Mouse (Mus musculus) heart, adult 8-10 months (tissue): ENCODE results near the gene Sec14l1. TPM values are rescaled to one million over a fixed set of nuclear protein-coding genes. Genes with fewer than 3 reads are reported as not detected.

Experiments used
- DNase-seq: peaks from one replicate; pipeline ENCODE4 v3.0.0; 2022; ENCODE audit warnings: low spot score
- total RNA-seq, 4 experiments: library from RNA; stranded (reverse); gene quantifications; 2 replicates each; pipeline ENCODE4 v1.2.4; 2022

Gene Sec14l1
- total RNA-seq, 4 experiments from 2014 or later = 61.1 to 74.3 (median 69.2) TPM

- DNase-seq = no peak
Measured at GRCm38 (mm10) chr11:117153553-117153952, 38.6 kb downstream of the Sec14l1 start.

GRCm38 (mm10) chr11:117154088-117154815, 39.3 kb downstream of the Sec14l1 start:
- no peak for DNase-seq

GRCm38 (mm10) chr11:117156725-117157124, 41.8 kb downstream of the Sec14l1 start:
- no peak for DNase-seq

GRCm38 (mm10) chr11:117158343-117158742, 43.4 kb downstream of the Sec14l1 start:
- DNase-seq = no peak

DNA sequence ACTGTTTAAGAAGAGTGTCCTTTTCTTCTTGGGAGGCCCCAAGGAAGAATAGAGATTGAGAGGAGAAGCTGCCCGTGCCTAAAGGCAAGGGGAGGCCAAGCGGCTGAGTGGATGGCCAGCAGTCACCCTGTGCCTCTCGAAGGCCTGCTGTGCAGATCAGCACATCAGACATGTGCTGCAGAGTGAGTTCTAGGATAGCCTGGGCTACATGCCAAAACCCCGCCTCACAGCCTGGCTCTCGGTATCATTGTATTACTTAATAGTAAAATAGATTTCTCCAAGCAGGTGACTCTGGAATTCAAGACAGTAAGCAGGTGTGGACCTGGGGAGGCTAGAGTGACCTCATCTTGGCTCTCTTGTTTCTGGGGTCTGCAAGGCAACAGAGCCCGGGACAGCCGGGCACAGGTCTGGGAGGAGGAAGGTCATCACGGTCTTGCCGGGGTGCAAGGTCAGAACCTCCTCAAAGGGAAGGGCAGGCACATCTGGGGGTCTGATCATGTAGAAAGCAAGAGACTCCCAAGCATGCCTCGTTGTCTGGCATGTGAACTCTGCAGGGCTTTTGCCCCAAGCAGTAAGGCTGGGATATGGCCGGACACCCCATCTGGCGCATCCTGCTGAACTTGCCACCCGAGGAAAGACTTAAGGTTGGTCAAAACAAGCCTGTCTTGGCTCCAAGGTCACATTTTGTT, 44.4 kb downstream of the Sec14l1 start:
- no peak for DNase-seq

- no peak for DNase-seq
Measured at GRCm38 (mm10) chr11:117159946-117160307, 45.0 kb downstream of the Sec14l1 start.

GRCm38 (mm10) chr11:117160791-117161190, 45.8 kb downstream of the Sec14l1 start:
- no peak for DNase-seq

DNA sequence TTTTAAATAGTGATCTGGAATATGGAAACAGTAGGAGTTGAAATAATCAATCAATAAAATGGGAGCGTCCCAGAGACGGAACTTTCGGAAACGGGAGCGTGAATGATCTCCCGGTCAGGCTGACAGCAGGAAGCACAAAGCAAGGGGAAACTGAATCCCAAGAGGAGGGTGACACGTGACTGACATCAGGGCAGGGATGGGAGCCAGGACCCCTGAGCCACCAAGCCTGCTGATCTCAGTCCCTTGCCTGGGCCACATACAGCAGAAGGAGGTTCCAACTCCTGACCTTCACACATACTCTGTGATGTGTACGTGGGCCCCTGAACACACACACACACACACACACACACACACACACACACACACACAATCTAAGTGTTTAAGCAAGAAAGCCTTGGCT, 46.6 kb downstream of the Sec14l1 start:
- DNase-seq = no peak

- DNase-seq = no peak
Measured at GRCm38 (mm10) chr11:117163098-117163497, 48.1 kb downstream of the Sec14l1 start.

GRCm38 (mm10) chr11:117163771-117164170, 48.8 kb downstream of the Sec14l1 start:
- DNase-seq = no peak

- DNase-seq = no peak
Measured at GRCm38 (mm10) chr11:117168278-117169087, 53.5 kb downstream of the Sec14l1 start.

DNA sequence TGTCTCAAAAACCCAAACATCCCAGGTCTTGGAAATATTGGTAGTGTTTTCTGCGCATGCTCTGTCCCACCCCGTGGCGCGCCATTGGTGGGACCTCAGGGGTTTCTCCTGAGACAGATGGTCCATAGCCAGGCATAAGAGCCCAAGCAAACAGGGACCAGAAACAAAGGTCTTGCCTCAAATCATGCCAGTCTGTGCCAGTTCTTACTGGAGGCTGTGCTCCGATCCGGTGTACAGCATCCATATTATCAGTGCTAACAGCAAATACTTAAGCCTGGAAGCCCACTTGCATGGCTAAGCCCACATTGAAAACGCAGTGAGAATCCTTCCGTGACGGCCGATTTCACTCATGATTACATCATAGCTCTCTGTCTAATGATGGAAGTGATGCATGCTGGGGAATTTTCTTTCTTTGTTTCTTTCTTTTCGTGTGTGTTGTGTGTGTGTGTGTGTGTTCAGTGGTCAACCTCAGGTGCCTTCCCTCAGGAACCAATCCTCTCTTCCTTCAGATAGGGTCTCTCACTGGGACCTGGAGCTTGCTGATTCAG, 54.2 kb downstream of the Sec14l1 start:
- no peak for DNase-seq

DNA sequence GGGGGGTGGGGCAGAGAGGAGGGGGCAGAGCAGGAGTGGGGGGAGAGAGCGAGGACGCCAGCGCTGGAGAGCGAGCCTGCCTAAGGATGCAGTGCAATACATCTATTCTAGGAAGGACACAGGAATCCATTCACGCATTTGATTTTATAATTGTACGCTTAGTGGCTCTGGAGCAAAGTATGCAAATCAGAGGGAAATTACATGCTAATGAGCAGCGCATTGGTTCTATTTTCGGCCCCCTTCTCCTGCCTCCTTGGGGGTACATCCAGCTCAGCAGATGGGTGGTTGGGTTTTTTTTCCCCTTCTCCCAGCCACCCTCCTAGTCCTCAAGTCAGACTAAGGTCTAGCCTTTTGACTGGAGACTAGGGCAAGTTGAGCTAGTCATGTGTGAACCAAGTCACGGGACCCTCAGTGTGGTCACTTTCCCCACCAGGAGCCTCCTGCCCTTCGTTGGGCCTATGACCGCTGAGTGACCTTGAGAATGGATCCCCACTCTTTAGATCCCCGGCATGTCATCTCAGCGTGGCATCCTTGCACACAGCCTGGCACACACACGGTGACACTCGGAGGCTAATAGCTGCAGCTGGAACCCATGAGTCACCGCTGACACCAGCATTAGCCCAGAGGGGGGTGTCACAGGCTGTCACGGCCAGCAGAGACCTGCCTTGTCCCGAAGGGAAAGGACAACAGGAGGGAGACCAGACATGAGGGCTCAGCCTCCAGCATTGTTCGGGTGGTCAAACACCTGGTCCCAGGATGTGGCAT, 55.0 kb downstream of the Sec14l1 start:
- no peak for DNase-seq

DNA sequence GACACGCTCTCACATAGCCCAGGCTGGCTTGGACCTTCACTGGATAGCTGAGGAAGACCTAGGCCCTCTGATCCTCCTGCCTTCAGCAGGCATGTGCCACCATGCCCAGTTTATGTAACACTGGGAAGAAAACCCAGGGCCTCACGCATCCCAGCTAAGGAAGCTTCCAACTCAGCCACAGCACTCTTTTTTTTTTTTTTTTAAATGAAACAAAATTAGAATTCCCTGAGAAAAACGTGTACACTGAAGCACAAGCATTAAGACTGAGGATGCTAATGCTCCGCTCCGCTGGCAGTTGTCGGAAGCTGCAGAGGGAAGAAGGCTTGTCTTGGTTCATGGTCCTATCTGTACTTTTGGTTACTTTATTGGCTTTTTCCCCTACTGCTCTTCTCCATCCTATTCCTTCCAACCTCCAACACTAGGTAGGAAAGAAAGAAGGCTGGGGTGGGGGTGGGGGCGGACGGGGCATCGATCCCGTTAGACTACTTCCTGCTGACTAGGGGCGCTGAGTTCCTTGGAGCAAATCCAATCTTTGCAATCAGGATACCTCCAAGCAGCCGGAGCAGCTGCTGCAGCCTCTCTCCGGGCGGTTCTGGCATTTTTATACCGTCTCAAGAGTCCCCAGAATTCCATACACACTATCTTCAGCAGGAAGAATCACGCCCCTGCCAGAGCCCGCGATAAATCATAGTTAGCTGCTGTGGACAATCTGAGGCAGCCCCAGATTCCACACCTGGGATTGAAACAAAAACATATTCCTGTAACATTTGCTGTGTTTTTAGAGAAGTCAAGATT, 59.3 kb downstream of the Sec14l1 start:
- no peak for DNase-seq

DNA sequence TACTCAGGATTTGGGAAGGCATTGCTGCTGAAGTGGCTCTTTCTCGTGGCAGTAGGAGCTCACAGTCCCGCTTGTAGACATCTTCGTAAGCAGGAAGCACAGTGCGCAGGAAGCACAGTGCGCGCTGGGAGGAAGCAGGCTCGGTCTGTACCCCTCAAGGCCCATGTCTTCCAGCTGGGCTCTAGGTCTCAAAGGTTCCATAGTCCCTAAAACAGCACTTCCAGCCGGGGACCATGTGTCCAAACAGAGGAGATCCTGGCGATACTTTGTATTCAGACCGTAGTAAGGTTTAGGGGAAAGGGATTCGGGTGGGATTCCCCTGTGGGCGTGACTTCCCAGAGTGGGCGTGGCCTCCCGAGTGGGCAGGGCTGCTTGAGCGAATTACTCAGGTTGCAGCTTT, 60.0 kb downstream of the Sec14l1 start:
- DNase-seq = peak; percentile 39

GRCm38 (mm10) chr11:117175472-117175871, 60.5 kb downstream of the Sec14l1 start:
- DNase-seq = no peak

DNA sequence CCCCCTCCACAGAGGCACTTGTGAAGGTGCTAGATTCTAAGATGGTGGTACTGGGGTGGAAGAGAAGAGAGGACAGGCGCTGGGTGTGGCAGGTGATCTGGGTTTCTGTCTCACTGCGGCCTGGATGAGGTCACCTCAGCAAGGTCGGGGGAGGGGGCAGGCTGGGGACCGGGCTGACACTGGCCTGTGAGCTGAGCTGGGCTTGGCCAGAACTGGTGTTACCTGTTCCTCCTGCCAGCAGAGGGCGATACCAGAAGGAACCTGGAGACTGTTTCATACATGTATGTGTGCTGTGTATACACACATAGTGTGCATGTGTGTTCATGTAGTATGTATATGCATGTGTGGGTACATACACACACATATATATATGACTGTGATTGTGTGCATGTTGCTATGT, 61.3 kb downstream of the Sec14l1 start:
- DNase-seq = no peak

DNA sequence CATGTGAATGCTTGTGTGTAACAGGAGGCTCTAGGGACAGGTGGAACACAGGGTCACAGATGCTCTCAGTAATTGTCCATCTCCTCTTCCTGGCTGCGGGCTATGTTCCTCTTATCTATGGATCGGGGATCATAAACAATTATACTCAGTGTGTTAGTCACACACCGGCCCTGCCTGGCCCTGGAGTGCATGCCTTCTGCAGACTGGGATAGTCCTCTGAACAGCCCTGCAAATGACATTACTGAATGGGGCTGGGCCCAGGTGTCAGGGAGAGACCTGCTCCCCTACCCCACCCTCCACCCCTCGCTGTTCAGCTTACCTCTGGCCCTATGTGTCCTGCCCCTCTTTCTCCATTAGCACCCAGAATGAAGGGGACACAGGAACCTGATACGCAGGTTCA, 61.9 kb downstream of the Sec14l1 start:
- DNase-seq = no peak

DNA sequence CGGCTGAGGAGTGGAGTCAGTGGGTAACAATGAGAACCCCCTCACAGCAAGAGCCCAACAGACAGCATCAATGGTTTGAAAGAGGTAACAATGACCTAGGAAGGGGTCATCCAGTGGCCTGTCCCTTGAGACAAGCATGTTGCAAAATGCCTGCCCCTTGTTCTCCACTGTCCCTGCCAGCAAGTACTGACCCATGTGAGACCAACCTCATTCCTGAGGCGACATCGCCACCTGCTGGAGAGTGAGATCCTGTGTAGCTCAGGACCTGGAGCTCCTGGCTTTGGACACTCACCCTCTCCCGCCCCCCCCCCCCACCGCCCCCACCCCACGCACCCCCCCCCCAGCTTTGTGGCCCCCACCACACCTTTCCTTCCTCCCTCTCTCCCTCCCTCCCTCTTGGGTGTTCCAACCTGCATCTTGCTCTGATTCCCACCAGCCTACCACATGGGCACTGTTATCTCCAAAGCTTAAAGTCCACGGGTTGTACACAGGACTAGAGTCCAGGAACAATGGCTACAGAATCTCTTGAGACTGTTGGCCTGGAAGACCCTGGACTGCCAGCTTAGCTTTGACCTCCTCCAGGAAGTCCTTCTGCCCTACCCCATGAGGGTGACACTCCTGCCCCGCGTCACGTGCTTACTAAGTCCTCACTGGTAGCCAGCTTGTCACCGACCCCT, 62.5 kb downstream of the Sec14l1 start:
- DNase-seq = peak; percentile 91

DNA sequence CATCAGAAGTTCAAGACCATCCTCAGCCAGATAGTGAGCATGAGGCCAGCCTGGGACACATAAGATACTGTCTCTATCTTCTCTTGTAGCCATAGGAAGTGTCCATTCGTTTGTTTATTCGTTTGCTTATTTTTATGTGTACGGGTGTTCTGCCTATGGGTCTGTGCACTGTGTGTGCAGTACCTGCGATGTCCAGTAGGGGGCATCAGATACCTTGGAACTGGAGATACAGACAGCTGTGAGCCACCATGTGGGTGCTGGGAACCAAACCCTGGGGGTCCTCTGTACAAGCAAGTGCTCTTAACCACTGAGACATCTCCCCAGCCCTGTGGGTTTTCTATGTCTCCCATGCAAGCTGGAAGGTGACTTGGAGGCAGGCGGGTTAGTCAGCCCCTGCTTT, 64.9 kb downstream of the Sec14l1 start:
- no peak for DNase-seq
